Mouse (Mus musculus) stomach, embryonic 14.5 days (tissue): ENCODE data around the gene Calm5. TPM values are rescaled to one million over a fixed set of nuclear protein-coding genes. Genes with fewer than 3 reads are reported as not detected.
A peak's percentile ranks its signal among the peaks of the same experiment; 100 is the strongest.
"Not testable (repeated sequence)": the region's sequence is repeated elsewhere in the genome, so short reads cannot be mapped to it uniquely, and the experiment has no call there.

Experiments used
- ATAC-seq: fragments of 200-750 bp; cut with Nextera tagmentation; 2 replicates; pipeline ENCODE4 v1.8.0; 2017; ENCODE audit warnings: low read depth, moderate TSS enrichment; ENCODE audit not compliant: insufficient number of reproducible peaks, insufficient read depth, low FRiP score
- H3K27ac ChIP-seq: fragments of 300-500 bp; sonication (generic); 2 replicates; pipeline ENCODE4 v1.5.1; 2014; ENCODE audit warnings: mild to moderate bottlenecking, low read length, moderate library complexity, mixed read lengths
- H3K27me3 ChIP-seq: fragments of 300-500 bp; sonication (generic); 2 replicates; pipeline ENCODE4 v1.6.1; 2014; ENCODE audit warnings: low read length, control low read depth, mixed read lengths; ENCODE audit not compliant: control insufficient read depth, insufficient read depth
- H3K36me3 ChIP-seq: fragments of 300-500 bp; sonication (generic); 2 replicates; pipeline ENCODE4 v1.6.1; 2014; ENCODE audit warnings: mild to moderate bottlenecking, control low read depth, low read length, moderate library complexity, mixed read lengths; ENCODE audit not compliant: control insufficient read depth, insufficient read depth
- H3K4me1 ChIP-seq: fragments of 300-500 bp; sonication (generic); 2 replicates; pipeline ENCODE4 v1.6.1; 2014; ENCODE audit warnings: low read length, control low read depth, mixed read lengths; ENCODE audit not compliant: control insufficient read depth, insufficient read depth
- H3K4me2 ChIP-seq: fragments of 300-500 bp; sonication (generic); replicated peaks from 2 replicates; pipeline ENCODE4 v1.6.1; 2014; ENCODE audit warnings: low read depth, low read length, control low read depth
- H3K4me3 ChIP-seq: fragments of 300-500 bp; sonication (generic); 2 replicates; pipeline ENCODE4 v1.5.1; 2014; ENCODE audit warnings: low read depth, low read length, control low read depth
- H3K9ac ChIP-seq: fragments of 300-500 bp; sonication (generic); replicated peaks from 2 replicates; pipeline ENCODE4 v1.6.1; 2014; ENCODE audit warnings: low read depth, mild to moderate bottlenecking, control low read depth, low read length, moderate library complexity, mixed read lengths
- H3K9me3 ChIP-seq: fragments of 300-500 bp; sonication (generic); 2 replicates; pipeline ENCODE4 v1.6.1; 2016; ENCODE audit warnings: low read depth, low read length, control low read depth; ENCODE audit not compliant: control insufficient read depth
- WGBS: fragments of 180-500 bp; shearing (Covaris S2); extraction: QIAGEN DNeasy Blood & Tissue Kit; methylation state at CpG from one replicate; pipeline ENCODE4 v1.1.7; 2014; 5-methylcytosine and 5-hydroxymethylcytosine counted together
- polyA plus RNA-seq: library from polyadenylated mRNA; unstranded; fragments of >200 nt; fragmentation: Nextera tagmentation; extraction: Ambion mirVana; gene quantifications from 2 replicates; pipeline ENCODE4 v1.2.1, GENCODE M21; 2014

Gene Calm5
- polyA plus RNA-seq, 1 experiment from 2014 or later: not detected

- Histone ChIP-seq H3K4me1 (no peaks in the 10 kb centered on the region), H3K9ac (no peak overlapping the region), H3K9me3 (no peaks in the 10 kb centered on the region), H3K27ac (no peak overlapping the region), H3K27me3 (no peaks in the 10 kb centered on the region), H3K4me3 (no peak overlapping the region), H3K4me2 (no peak overlapping the region), H3K36me3 (no peaks in the 10 kb centered on the region)
- ATAC-seq: no peak
Measured at GRCm38 (mm10) chr13:3825726-3826125, 28.2 kb upstream of the Calm5 start.

DNA sequence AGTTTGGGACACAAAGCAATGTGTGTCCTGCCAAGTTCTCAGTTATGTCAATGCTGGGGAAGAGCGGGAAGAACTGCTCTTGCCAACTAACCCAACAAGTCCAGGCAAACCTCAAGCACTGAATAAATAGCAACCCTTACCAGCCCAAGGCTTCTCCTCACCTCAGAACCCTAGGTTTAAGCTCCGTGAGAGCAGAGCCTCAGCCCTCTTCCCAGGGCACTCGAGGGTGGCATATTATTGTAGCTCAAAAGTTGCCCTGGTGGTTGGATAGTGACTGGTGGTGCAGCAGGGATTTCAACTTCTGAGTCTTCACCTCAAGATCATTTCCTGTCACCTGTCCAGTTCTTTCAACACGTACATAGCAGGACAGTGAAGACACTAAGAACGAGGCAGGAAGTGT lies 22.4 kb upstream of the Calm5 start:
- Histone ChIP-seq H3K27ac (no peak overlapping the region), H3K27me3 (no peaks in the 10 kb centered on the region), H3K36me3 (no peaks in the 10 kb centered on the region), H3K9ac (no peak overlapping the region), H3K4me3 (no peak overlapping the region), H3K4me2 (no peak overlapping the region), H3K9me3 (no peaks in the 10 kb centered on the region), H3K4me1 (no peaks in the 10 kb centered on the region)
- no peak for ATAC-seq
- WGBS: 71% methylated on average over 5 of the region's 5 CpGs

GRCm38 (mm10) chr13:3831994-3832393 lies 22.0 kb upstream of the Calm5 start:
- H3K4me2 ChIP-seq: no peak overlapping the region
- no peak overlapping the region for H3K9ac ChIP-seq
- H3K36me3 ChIP-seq: no peaks in the 10 kb centered on the region
- no peak overlapping the region for H3K4me3 ChIP-seq
- no peaks in the 10 kb centered on the region for H3K27me3 ChIP-seq
- H3K9me3 ChIP-seq: no peaks in the 10 kb centered on the region
- ATAC-seq: peak; percentile 46; the same call in 1 of the 2 replicates
- H3K27ac ChIP-seq: no peak overlapping the region
- no peaks in the 10 kb centered on the region for H3K4me1 ChIP-seq
- WGBS: 45% methylated on average over 1 of the region's 1 CpGs

DNA sequence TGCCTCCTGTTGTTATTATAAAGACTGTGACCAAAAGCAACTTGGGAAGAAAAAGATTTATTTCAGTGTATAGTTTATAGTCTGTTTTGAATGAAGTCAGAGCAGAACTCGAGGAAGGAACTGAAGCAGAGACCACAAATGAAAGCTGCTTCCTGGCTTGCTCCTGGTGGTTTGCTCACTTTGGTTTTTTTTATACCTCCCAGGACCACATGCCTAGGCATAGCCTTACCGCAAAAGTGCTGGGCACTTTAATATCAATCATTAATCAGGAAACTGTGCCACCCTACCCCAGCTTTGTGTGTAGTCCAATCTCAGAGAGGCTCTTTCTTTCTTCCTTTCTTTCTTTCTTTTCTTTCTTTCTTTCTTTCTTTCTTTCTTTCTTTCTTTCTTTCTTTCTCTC lies 21.5 kb upstream of the Calm5 start:
- Histone ChIP-seq H3K9me3 (no peaks in the 10 kb centered on the region), H3K36me3 (no peaks in the 10 kb centered on the region), H3K9ac (no peak overlapping the region), H3K4me2 (no peak overlapping the region), H3K4me3 (no peak overlapping the region), H3K4me1 (no peaks in the 10 kb centered on the region), H3K27ac (no peak overlapping the region), H3K27me3 (no peaks in the 10 kb centered on the region)
- 42% methylated on average over 2 of the region's 2 CpGs for WGBS
- ATAC-seq: no peak

DNA sequence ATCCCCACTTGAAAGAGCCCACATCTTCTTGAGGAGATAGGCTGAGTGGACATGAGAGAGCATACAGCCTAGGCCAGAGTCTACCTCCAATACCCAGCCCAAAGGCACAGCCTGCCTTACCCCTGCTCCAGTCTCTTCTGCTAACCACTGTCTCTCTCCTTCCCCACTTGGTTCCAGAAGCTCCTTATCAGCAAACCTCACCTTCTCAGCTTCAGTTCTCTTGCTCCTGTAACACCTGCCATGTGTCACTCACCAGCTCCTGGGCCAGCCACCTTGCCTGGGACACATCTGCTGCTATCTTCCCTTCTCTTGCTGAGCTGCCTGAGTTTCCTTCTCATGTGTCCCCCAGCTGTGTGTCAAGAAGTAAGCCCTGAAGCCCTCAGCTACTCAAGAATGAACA lies 20.3 kb upstream of the Calm5 start:
- not testable (repeated sequence) for H3K27me3 ChIP-seq, ATAC-seq, H3K9ac ChIP-seq, H3K27ac ChIP-seq, H3K36me3 ChIP-seq, H3K4me1 ChIP-seq, H3K9me3 ChIP-seq, H3K4me3 ChIP-seq, H3K4me2 ChIP-seq

- not testable (repeated sequence) for H3K4me1 ChIP-seq, H3K36me3 ChIP-seq, ATAC-seq, H3K27ac ChIP-seq, H3K9me3 ChIP-seq, H3K4me3 ChIP-seq, H3K9ac ChIP-seq, H3K4me2 ChIP-seq, H3K27me3 ChIP-seq
Measured at GRCm38 (mm10) chr13:3837312-3837807, 16.6 kb upstream of the Calm5 start, which contains the start of gene Calm4. Calm4 (plus strand) TSS chr13:3837757.

DNA sequence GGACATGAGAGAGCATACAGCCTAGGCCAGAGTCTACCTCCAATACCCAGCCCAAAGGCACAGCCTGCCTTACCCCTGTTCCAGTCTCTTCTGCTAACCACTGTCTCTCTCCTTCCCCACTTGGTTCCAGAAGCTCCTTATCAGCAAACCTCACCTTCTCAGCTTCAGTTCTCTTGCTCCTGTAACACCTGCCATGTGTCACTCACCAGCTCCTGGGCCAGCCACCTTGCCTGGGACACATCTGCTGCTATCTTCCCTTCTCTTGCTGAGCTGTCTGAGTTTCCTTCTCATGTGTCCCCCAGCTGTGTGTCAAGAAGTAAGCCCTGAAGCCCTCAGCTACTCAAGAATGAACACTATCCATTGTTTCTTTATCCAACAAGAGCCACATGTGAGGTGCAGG lies 13.3 kb upstream of the Calm5 start:
- not testable (repeated sequence) for H3K27ac ChIP-seq, H3K36me3 ChIP-seq, H3K27me3 ChIP-seq, H3K9me3 ChIP-seq, H3K4me2 ChIP-seq, H3K4me3 ChIP-seq, H3K9ac ChIP-seq, H3K4me1 ChIP-seq, ATAC-seq

DNA sequence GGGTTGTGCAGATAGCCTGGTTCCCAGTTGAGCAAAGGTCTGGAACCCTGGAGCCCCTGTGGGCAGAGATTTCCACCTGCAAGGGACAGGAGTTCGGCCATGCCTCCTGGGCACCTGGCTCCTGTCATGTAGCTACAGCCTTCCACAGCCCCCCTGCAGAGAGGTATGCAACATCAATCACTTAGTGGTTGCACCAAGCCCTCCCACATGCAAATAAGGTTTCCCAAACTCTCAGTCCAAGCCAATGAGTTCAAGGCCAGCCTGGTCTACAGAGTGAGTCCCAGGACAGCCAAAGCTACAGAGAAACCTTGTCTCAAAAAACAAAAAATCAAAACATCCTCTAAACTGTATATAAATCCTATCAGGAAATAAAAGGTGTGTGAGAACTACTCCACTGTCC lies 3.6 kb upstream of the Calm5 start:
- no peak for ATAC-seq
- Histone ChIP-seq H3K27ac (no peak overlapping the region), H3K4me3 (no peak overlapping the region), H3K9ac (no peak overlapping the region), H3K9me3 (no peaks in the 10 kb centered on the region), H3K4me1 (no peaks in the 10 kb centered on the region), H3K4me2 (no peak overlapping the region), H3K27me3 (no peaks in the 10 kb centered on the region), H3K36me3 (no peaks in the 10 kb centered on the region)
- 90% methylated on average over 1 of the region's 1 CpGs for whole genome bisulfite sequencing

DNA sequence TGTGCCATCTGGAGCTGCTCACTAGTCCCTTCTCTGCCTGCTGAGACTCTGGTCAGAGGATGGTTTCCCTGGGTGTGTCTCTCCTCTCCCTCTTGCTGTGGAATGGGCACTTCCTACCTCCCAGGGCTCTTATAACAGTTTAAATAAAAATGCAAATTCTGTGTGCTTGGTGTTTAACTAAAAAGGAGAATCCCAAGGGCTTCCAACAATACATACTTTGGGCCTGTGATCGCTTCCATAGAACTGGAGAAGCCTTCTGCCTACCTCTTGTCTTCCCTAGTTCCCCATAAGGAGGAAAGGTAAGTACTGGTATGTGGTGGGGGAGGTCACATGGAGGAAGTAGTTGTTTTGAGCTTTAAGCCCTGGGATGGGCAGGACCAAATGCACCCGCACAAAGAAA lies 883 bp downstream of the Calm5 start:
- Histone ChIP-seq H3K9ac (no peak overlapping the region), H3K4me3 (no peak overlapping the region), H3K4me2 (no peak overlapping the region), H3K36me3 (no peaks in the 10 kb centered on the region), H3K9me3 (peaks cover 3% of the 10 kb centered on the region; the same call in 1 of the 2 replicates), H3K4me1 (no peaks in the 10 kb centered on the region), H3K27ac (no peak overlapping the region), H3K27me3 (no peaks in the 10 kb centered on the region)
- ATAC-seq: no peak
- 76% methylated on average over 2 of the region's 2 CpGs for WGBS
